Mouse (Mus musculus): Measurements from ENCODE around the gene Stard8.
"Not testable (repeated sequence)": the region's sequence is repeated elsewhere in the genome, so short reads cannot be mapped to it uniquely, and the experiment has no call there.

Stard8 gene

GRCm38 (mm10) chrX:99003046-99003445, at the start of gene Stard8:
Stard8 (plus strand) TSS chrX:99003248.
- no peak for DNase-seq (ENCODE audit: low read depth)

GRCm38 (mm10) chrX:98953941-98954340, 49.1 kb upstream of the Stard8 start:
- peak; percentile 33 for DNase-seq (ENCODE audit: low read depth)

- DNase-seq (ENCODE audit: low read depth): peak; percentile 16
Observed at GRCm38 (mm10) chrX:98958287-98958686, 44.8 kb upstream of the Stard8 start.

GRCm38 (mm10) chrX:98959050-98959449, 44.0 kb upstream of the Stard8 start:
- peak; percentile 13 for DNase-seq (ENCODE audit: low read depth)

- no peak for DNase-seq (ENCODE audit: low read depth)
Observed at GRCm38 (mm10) chrX:98963742-98964141, 39.3 kb upstream of the Stard8 start.

GRCm38 (mm10) chrX:98964513-98964912, 38.5 kb upstream of the Stard8 start:
- DNase-seq (ENCODE audit: low read depth): no peak

GRCm38 (mm10) chrX:98986611-98987010, 16.4 kb upstream of the Stard8 start:
- DNase-seq (ENCODE audit: low read depth): not testable (repeated sequence)

- DNase-seq (ENCODE audit: low read depth): peak; percentile 9
Observed at GRCm38 (mm10) chrX:98989574-98989973, 13.5 kb upstream of the Stard8 start.

GRCm38 (mm10) chrX:99002065-99002464, 983 bp upstream of the Stard8 start:
- no peak for DNase-seq (ENCODE audit: low read depth)

- DNase-seq (ENCODE audit: low read depth): no peak
Observed at GRCm38 (mm10) chrX:99010581-99010980, 7.5 kb downstream of the Stard8 start.

GRCm38 (mm10) chrX:99011281-99011680, 8.2 kb downstream of the Stard8 start:
- DNase-seq (ENCODE audit: low read depth): no peak

GRCm38 (mm10) chrX:99012486-99012885, 9.4 kb downstream of the Stard8 start:
- DNase-seq (ENCODE audit: low read depth): no peak

GRCm38 (mm10) chrX:99015705-99016104, 12.7 kb downstream of the Stard8 start:
- DNase-seq (ENCODE audit: low read depth): no peak

- no peak for DNase-seq (ENCODE audit: low read depth)
Observed at GRCm38 (mm10) chrX:99016987-99017386, 13.9 kb downstream of the Stard8 start.

- DNase-seq (ENCODE audit: low read depth): no peak
Observed at GRCm38 (mm10) chrX:99017874-99018273, 14.8 kb downstream of the Stard8 start.

- no peak for DNase-seq (ENCODE audit: low read depth)
Observed at GRCm38 (mm10) chrX:99019303-99019702, 16.3 kb downstream of the Stard8 start.

GRCm38 (mm10) chrX:99020215-99020614, 17.2 kb downstream of the Stard8 start:
- DNase-seq (ENCODE audit: low read depth): no peak

- no peak for DNase-seq (ENCODE audit: low read depth)
Observed at GRCm38 (mm10) chrX:99021593-99021992, 18.5 kb downstream of the Stard8 start.

GRCm38 (mm10) chrX:99023951-99024350, 20.9 kb downstream of the Stard8 start:
- no peak for DNase-seq (ENCODE audit: low read depth)

GRCm38 (mm10) chrX:99035407-99035806, 32.4 kb downstream of the Stard8 start:
- DNase-seq (ENCODE audit: low read depth): no peak

GRCm38 (mm10) chrX:99042451-99042951, 39.5 kb downstream of the Stard8 start:
- DNase-seq (ENCODE audit: low read depth): peak; percentile 50

- DNase-seq (ENCODE audit: low read depth): no peak
Observed at GRCm38 (mm10) chrX:99043275-99043674, 40.2 kb downstream of the Stard8 start.

GRCm38 (mm10) chrX:99043739-99044138, 40.7 kb downstream of the Stard8 start:
- no peak for DNase-seq (ENCODE audit: low read depth)

- no peak for DNase-seq (ENCODE audit: low read depth)
Observed at GRCm38 (mm10) chrX:99045315-99045714, 42.3 kb downstream of the Stard8 start.
